ENCODE assay signal across 19 mouse cellular contexts in the genomic region with DNA sequence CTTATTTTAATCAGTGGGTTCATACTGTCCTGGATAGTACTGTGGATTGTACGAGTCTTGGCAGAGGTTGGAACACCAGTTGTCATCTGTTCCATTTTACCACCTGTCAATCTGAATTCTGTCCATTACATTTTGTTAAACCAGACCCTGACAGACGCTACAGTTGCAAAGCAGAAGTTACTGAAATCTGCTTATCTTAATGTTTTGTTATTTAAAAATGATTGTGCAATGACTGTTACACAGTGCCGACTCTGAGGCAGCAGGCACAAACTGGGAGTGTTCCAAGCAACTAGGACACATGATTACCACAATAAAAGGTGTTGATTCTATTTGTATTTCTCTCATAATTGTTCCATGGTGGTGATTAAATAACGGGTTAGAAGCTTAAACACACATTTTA.
A peak's percentile ranks its signal among the peaks of the same experiment; 100 is the strongest.
DNase-seq lines count a peak whose midpoint lies in the region; ATAC-seq and TF ChIP-seq lines count a peak whose summit lies in the region.
"Had no signal": no experiment of that assay in that cellular context is flagged by ENCODE, and none has a peak within 500 bp of the region (broad histone marks: within the 10 kb centered on the region; RNA-seq: fewer than 3 reads in every experiment).

No protein-coding gene starts in this region.

- TF ChIP-seq CTCF in forebrain, postnatal 0 days (IDR thresholded peaks at IDR 0.05; ENCODE audit: low read depth), result no peak

- H3K36me3 ChIP-seq in forebrain, embryonic 15.5 days, result no peaks in the 10 kb centered on the region
- H3K36me3 ChIP-seq in forebrain, embryonic 11.5 days (ENCODE audit: control insufficient read depth, insufficient read depth, low read length), result no peaks in the 10 kb centered on the region
- H3K36me3 ChIP-seq in forebrain, postnatal 0 days (ENCODE audit: insufficient read depth), result no peaks in the 10 kb centered on the region
- H3K36me3 ChIP-seq: heart, embryonic 10.5 days; hindbrain, embryonic 15.5 days; limb, embryonic 15.5 days; liver, embryonic 15.5 days had no signal

- peak overlapping the region; percentile 48; the same call in 1 of the 2 replicates for H3K27ac ChIP-seq in forebrain, embryonic 15.5 days (replicated peaks)
- H3K27ac ChIP-seq in forebrain, embryonic 11.5 days (ENCODE audit: low read depth, low read length), result no peak overlapping the region
- H3K27ac ChIP-seq in forebrain, postnatal 0 days (ENCODE audit: low read depth, low read length), result no peak overlapping the region
- H3K27ac ChIP-seq: heart, embryonic 10.5 days; hindbrain, embryonic 15.5 days; limb, embryonic 15.5 days; liver, embryonic 15.5 days had no signal

- H3K27me3 ChIP-seq in forebrain, embryonic 15.5 days, result no peaks in the 10 kb centered on the region
- H3K27me3 ChIP-seq in forebrain, embryonic 11.5 days (ENCODE audit: control insufficient read depth, insufficient read depth, low read length), result no peaks in the 10 kb centered on the region
- no peaks in the 10 kb centered on the region for H3K27me3 ChIP-seq in forebrain, postnatal 0 days (ENCODE audit: insufficient read depth, low read length)
- H3K27me3 ChIP-seq: hindbrain, embryonic 15.5 days; limb, embryonic 15.5 days; liver, embryonic 15.5 days had no signal

- WGBS in forebrain, embryonic 15.5 days, result 55% methylated on average over 4 of the region's 4 CpGs
- WGBS in forebrain, embryonic 11.5 days, result 87% methylated on average over 4 of the region's 4 CpGs
- WGBS in forebrain, postnatal 0 days, result 41% methylated on average over 4 of the region's 4 CpGs

- no peak overlapping the region for H3K4me2 ChIP-seq in forebrain, embryonic 15.5 days (replicated peaks)
- no peak overlapping the region for H3K4me2 ChIP-seq in forebrain, embryonic 11.5 days (ENCODE audit: low read depth, low read length, severe bottlenecking)
- no peak overlapping the region for H3K4me2 ChIP-seq in forebrain, postnatal 0 days (ENCODE audit: low read depth)
- H3K4me2 ChIP-seq: hindbrain, embryonic 15.5 days; limb, embryonic 15.5 days; liver, embryonic 15.5 days; midbrain, embryonic 11.5 days had no signal

- H3K4me3 ChIP-seq in forebrain, embryonic 15.5 days, result no peak overlapping the region
- no peak overlapping the region for H3K4me3 ChIP-seq in forebrain, embryonic 11.5 days (ENCODE audit: low read depth, low read length)
- H3K4me3 ChIP-seq in forebrain, postnatal 0 days (ENCODE audit: low read depth, low read length), result no peak overlapping the region
- H3K4me3 ChIP-seq: heart, embryonic 10.5 days; hindbrain, embryonic 15.5 days; limb, embryonic 15.5 days; liver, embryonic 15.5 days had no signal

- ATAC-seq in forebrain, embryonic 15.5 days (replicated peaks), result no peak
- ATAC-seq in forebrain, embryonic 11.5 days (replicated peaks; ENCODE audit: low FRiP score), result no peak
- ATAC-seq in forebrain, postnatal 0 days, result peak; percentile 42; the same call in 1 of the 2 replicates

- H3K9ac ChIP-seq in forebrain, embryonic 15.5 days (replicated peaks), result no peak overlapping the region
- H3K9ac ChIP-seq in forebrain, embryonic 11.5 days (ENCODE audit: low read length), result no peak overlapping the region
- no peak overlapping the region for H3K9ac ChIP-seq in forebrain, postnatal 0 days
- H3K9ac ChIP-seq: hindbrain, embryonic 15.5 days; limb, embryonic 15.5 days; liver, embryonic 15.5 days had no signal

- H3K9me3 ChIP-seq in forebrain, embryonic 15.5 days, result no peaks in the 10 kb centered on the region
- H3K9me3 ChIP-seq in forebrain, embryonic 11.5 days (ENCODE audit: control insufficient read depth, low read length), result no peaks in the 10 kb centered on the region
- no peaks in the 10 kb centered on the region for H3K9me3 ChIP-seq in forebrain, postnatal 0 days (ENCODE audit: low read length)
- H3K9me3 ChIP-seq: heart, embryonic 10.5 days; hindbrain, embryonic 15.5 days; limb, embryonic 15.5 days; liver, embryonic 15.5 days had no signal

- H3K4me1 ChIP-seq in forebrain, embryonic 15.5 days, result no peaks in the 10 kb centered on the region
- no peaks in the 10 kb centered on the region for H3K4me1 ChIP-seq in forebrain, embryonic 11.5 days (replicated peaks; ENCODE audit: control insufficient read depth, insufficient read depth, low read length)
- no peaks in the 10 kb centered on the region for H3K4me1 ChIP-seq in forebrain, postnatal 0 days (ENCODE audit: insufficient read depth)
- H3K4me1 ChIP-seq: heart, embryonic 10.5 days; hindbrain, embryonic 15.5 days; limb, embryonic 15.5 days; liver, embryonic 15.5 days had no signal

- no peak for DNase-seq in forebrain, embryonic 11.5 days (ENCODE audit: low spot score)
- DNase-seq in NIH3T3 (ENCODE audit: low read depth), result peak; percentile 38
- DNase-seq in forebrain, postnatal 0 days, result peak; percentile 53
- DNase-seq in layer of hippocampus, adult 9-11 months, result peak; percentile 74
- DNase-seq in adrenal gland, postnatal 14 days, result no peak
- DNase-seq in adrenal gland, postnatal 36 days, result no peak
- no peak for DNase-seq in right cerebral cortex, postnatal 36 days (ENCODE audit: low spot score in 2 of 2)
- DNase-seq: adrenal gland, adult 8-10 months; cerebellum, adult 11 months; gastrocnemius, postnatal 36 days; kidney, adult 8-10 months; lung, postnatal 10 days; right cerebral cortex, postnatal 4 days had no signal

Comparison
In these comparisons a context has a peak if more than half of its experiments do, and no peak if none do; other contexts are left out.
1. DNase-seq: peak in NIH3T3 (single experiment), forebrain, postnatal 0 days (single experiment) and layer of hippocampus, adult 9-11 months (single experiment); none in forebrain, embryonic 11.5 days (single experiment), adrenal gland, postnatal 14 days (single experiment), adrenal gland, postnatal 36 days (0 of 2) and right cerebral cortex, postnatal 36 days (0 of 2).